Mouse (Mus musculus) kidney, adult 2 months (tissue): ENCODE measurements around the gene Fam13c.

ENCODE experiments used
- CTCF ChIP-seq: fragments of 200-500 bp; conservative IDR thresholded peaks from 2 replicates; pipeline ENCODE4 v1.5.1; 2011; ENCODE audit warnings: low read depth, mild to moderate bottlenecking, control low read depth, low read length, moderate library complexity, mixed read lengths; ENCODE audit not compliant: insufficient read depth, insufficient read length
- POLR2A ChIP-seq: fragments of 200-500 bp; IDR thresholded peaks from one replicate; pipeline ENCODE4 v1.6.1; 2011; ENCODE audit warnings: low read depth, low read length, control low read depth

DNA sequence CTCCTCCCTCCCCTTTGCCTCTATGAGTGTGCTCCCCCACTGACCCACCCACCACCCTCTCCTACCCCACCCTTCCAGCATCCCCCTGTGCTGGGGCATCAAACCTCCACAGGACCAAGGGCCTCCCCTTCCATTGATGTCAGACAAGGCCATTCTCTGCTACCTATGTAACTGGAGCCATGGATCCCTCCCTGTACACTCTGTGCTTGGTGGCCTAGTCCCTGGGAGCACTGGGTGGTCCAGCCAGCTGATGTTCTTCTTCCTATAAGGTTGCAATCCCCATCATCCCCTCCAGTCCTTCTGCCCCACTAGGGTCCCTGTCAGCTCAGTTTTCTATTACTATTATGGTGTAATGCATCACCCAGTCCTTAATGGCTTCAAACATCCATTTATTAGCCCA is 65.1 kb downstream of the Fam13c start:
- no peak for TF ChIP-seq CTCF
- TF ChIP-seq POLR2A = no peak
